Comparison of ENCODE assay signal across 10 mouse cellular contexts in the genomic region with DNA sequence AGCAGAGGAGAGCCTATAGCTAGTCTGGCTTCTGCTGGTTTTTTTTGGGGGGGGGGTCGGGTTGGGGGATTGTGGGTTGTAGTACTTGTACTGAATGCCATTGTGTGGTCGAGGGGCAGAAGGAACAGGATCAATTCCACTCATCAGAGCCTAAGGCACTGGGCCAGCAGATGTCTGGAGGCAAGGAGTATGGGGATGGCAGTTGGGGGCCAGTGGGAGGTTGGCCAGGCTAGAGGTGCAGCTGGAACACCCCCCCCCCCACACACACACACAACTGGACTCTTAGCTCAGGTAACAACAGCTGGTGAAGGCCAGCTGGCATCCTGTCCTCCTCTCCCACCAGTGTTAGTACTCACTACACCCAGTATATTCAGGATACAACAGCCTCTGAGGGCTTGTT. TPM values are rescaled to one million over a fixed set of nuclear protein-coding genes. Genes with fewer than 3 reads are reported as not detected.
DNase-seq lines count a peak whose midpoint lies in the region; ATAC-seq lines count a peak whose summit lies in the region.
"Had no signal": no experiment of that assay in that cellular context is flagged by ENCODE, and none has a peak within 500 bp of the region (broad histone marks: within the 10 kb centered on the region; RNA-seq: fewer than 3 reads in every experiment).

No protein-coding gene starts in this region.

- whole genome bisulfite sequencing in lung, embryonic 15.5 days = 16% methylated on average over 2 of the region's 2 CpGs
- WGBS in forebrain, embryonic 14.5 days = 8% methylated on average over 2 of the region's 2 CpGs
- 36% methylated on average over 2 of the region's 2 CpGs for WGBS in liver, embryonic 12.5 days (ENCODE audit: insufficient replicate concordance)
- WGBS in stomach, embryonic 15.5 days = 19% methylated on average over 2 of the region's 2 CpGs

- H3K27me3 ChIP-seq in lung, embryonic 15.5 days = no peaks in the 10 kb centered on the region
- H3K27me3 ChIP-seq in forebrain, embryonic 14.5 days (replicated peaks; ENCODE audit: control insufficient read depth, insufficient read depth, low read length) = no peaks in the 10 kb centered on the region
- no peaks in the 10 kb centered on the region for H3K27me3 ChIP-seq in liver, embryonic 12.5 days (replicated peaks)
- no peaks in the 10 kb centered on the region for H3K27me3 ChIP-seq in stomach, embryonic 15.5 days (replicated peaks)

- DNase-seq in lung, adult 18-20 months = no peak
- DNase-seq in forebrain, embryonic 14.5 days (ENCODE audit: low spot score) = no peak
- DNase-seq in ovary, adult 18-20 months (ENCODE audit: low spot score) = no peak
- DNase-seq in layer of hippocampus, adult 9-11 months = no peak
- DNase-seq: right cerebral cortex, postnatal 25 days had no signal

- no peak overlapping the region for H3K9ac ChIP-seq in lung, embryonic 15.5 days
- no peak overlapping the region for H3K9ac ChIP-seq in forebrain, embryonic 14.5 days (ENCODE audit: low read length)
- H3K9ac ChIP-seq in liver, embryonic 12.5 days = peak overlapping the region; percentile 93
- no peak overlapping the region for H3K9ac ChIP-seq in stomach, embryonic 15.5 days

- ATAC-seq in lung, embryonic 15.5 days (ENCODE audit: borderline replicate concordance, extremely low read depth, low FRiP score, low TSS enrichment) = no peak
- no peak for ATAC-seq in forebrain, embryonic 14.5 days
- no peak for ATAC-seq in liver, embryonic 12.5 days
- no peak for ATAC-seq in stomach, embryonic 15.5 days (ENCODE audit: insufficient read depth, low FRiP score, low read depth)

- H3K4me1 ChIP-seq in lung, embryonic 15.5 days = peaks cover 13% of the 10 kb centered on the region
- H3K4me1 ChIP-seq in forebrain, embryonic 14.5 days (ENCODE audit: control insufficient read depth, insufficient read depth, low read length) = peaks cover 7% of the 10 kb centered on the region
- H3K4me1 ChIP-seq in liver, embryonic 12.5 days = peaks cover 67% of the 10 kb centered on the region
- peaks cover 16% of the 10 kb centered on the region for H3K4me1 ChIP-seq in stomach, embryonic 15.5 days

- no peaks in the 10 kb centered on the region for H3K9me3 ChIP-seq in lung, embryonic 15.5 days
- no peaks in the 10 kb centered on the region for H3K9me3 ChIP-seq in forebrain, embryonic 14.5 days (replicated peaks; ENCODE audit: control insufficient read depth, low read length)
- H3K9me3 ChIP-seq in liver, embryonic 12.5 days (replicated peaks) = no peaks in the 10 kb centered on the region
- no peaks in the 10 kb centered on the region for H3K9me3 ChIP-seq in stomach, embryonic 15.5 days

- H3K36me3 ChIP-seq in lung, embryonic 15.5 days = 0 out of 2 replicates have a peak, but pooled peaks cover 6% of the 10 kb centered on the region
- peaks cover 20% of the 10 kb centered on the region for H3K36me3 ChIP-seq in forebrain, embryonic 14.5 days (ENCODE audit: control insufficient read depth, insufficient read depth, low read length)
- peaks cover 22% of the 10 kb centered on the region for H3K36me3 ChIP-seq in liver, embryonic 12.5 days
- peaks cover 12% of the 10 kb centered on the region; the same call in 1 of the 2 replicates for H3K36me3 ChIP-seq in stomach, embryonic 15.5 days

- no peak overlapping the region for H3K4me3 ChIP-seq in lung, embryonic 15.5 days
- H3K4me3 ChIP-seq in forebrain, embryonic 14.5 days (ENCODE audit: low read depth, low read length) = no peak overlapping the region
- no peak overlapping the region for H3K4me3 ChIP-seq in liver, embryonic 12.5 days
- no peak overlapping the region for H3K4me3 ChIP-seq in stomach, embryonic 15.5 days (replicated peaks)

- peak overlapping the region; percentile 85 for H3K27ac ChIP-seq in lung, embryonic 15.5 days
- H3K27ac ChIP-seq in forebrain, embryonic 14.5 days (ENCODE audit: low read depth, low read length) = no peak overlapping the region
- peak overlapping the region; percentile 95 for H3K27ac ChIP-seq in liver, embryonic 12.5 days
- peak overlapping the region; percentile 95; the same call in 1 of the 2 replicates for H3K27ac ChIP-seq in stomach, embryonic 15.5 days

- peak overlapping the region; percentile 97 for H3K4me2 ChIP-seq in lung, embryonic 15.5 days
- peak overlapping the region; percentile 92; the same call in 1 of the 2 replicates for H3K4me2 ChIP-seq in forebrain, embryonic 14.5 days (ENCODE audit: low read length)
- H3K4me2 ChIP-seq in liver, embryonic 12.5 days = peak overlapping the region; percentile 99
- H3K4me2 ChIP-seq in stomach, embryonic 15.5 days = 0 out of 2 replicates have a peak overlapping the region, but pooled peaks have one; percentile 99

RNA-seq across cellular contexts. Expression of gene Slc25a1, which starts 1.2 kb away (rescaled TPM):
- 71.7 and 72.6 TPM in 2 replicates for polyA plus RNA-seq in lung, embryonic 15.5 days (2015; fragmentation: Nextera tagmentation; extraction: Ambion mirVana)
- 113 and 124 TPM in 2 replicates for polyA plus RNA-seq in forebrain, embryonic 14.5 days (2014; fragmentation: Nextera tagmentation; extraction: Ambion mirVana)
- 99.2 and 102 TPM in 2 replicates for polyA plus RNA-seq in liver, embryonic 12.5 days (2016; fragmentation: Nextera tagmentation; extraction: Ambion mirVana)
- 124 and 134 TPM in 2 replicates for polyA plus RNA-seq in stomach, embryonic 15.5 days (2015; fragmentation: Nextera tagmentation; extraction: Ambion mirVana)

RNA-seq across cellular contexts. Expression of gene Gsc2, which starts 14.4 kb away (rescaled TPM):
- polyA plus RNA-seq in lung, embryonic 15.5 days (2015; fragmentation: Nextera tagmentation; extraction: Ambion mirVana) = not detected in 2 replicates
- polyA plus RNA-seq in forebrain, embryonic 14.5 days (2014; fragmentation: Nextera tagmentation; extraction: Ambion mirVana) = not detected in 2 replicates
- polyA plus RNA-seq in liver, embryonic 12.5 days (2016; fragmentation: Nextera tagmentation; extraction: Ambion mirVana) = not detected in 2 replicates
- polyA plus RNA-seq in stomach, embryonic 15.5 days (2015; fragmentation: Nextera tagmentation; extraction: Ambion mirVana) = not detected in 2 replicates
- polyA plus RNA-seq: lung, adult 2 months; Patski had no signal

RNA-seq across cellular contexts. Expression of gene Ess2, which starts 18.1 kb away (rescaled TPM):
- polyA plus RNA-seq in lung, embryonic 15.5 days (2015; fragmentation: Nextera tagmentation; extraction: Ambion mirVana) = 43.5 and 43.9 TPM in 2 replicates
- polyA plus RNA-seq in forebrain, embryonic 14.5 days (2014; fragmentation: Nextera tagmentation; extraction: Ambion mirVana) = 43.5 and 46.1 TPM in 2 replicates
- polyA plus RNA-seq in liver, embryonic 12.5 days (2016; fragmentation: Nextera tagmentation; extraction: Ambion mirVana) = 18.7 and 18.9 TPM in 2 replicates
- 31.7 and 35.5 TPM in 2 replicates for polyA plus RNA-seq in stomach, embryonic 15.5 days (2015; fragmentation: Nextera tagmentation; extraction: Ambion mirVana)

RNA-seq across cellular contexts. Expression of gene Tssk2, which starts 30.8 kb away (rescaled TPM):
- polyA plus RNA-seq in lung, embryonic 15.5 days (2015; fragmentation: Nextera tagmentation; extraction: Ambion mirVana) = not detected in 2 replicates
- polyA plus RNA-seq in forebrain, embryonic 14.5 days (2014; fragmentation: Nextera tagmentation; extraction: Ambion mirVana) = 0.13 and 0.41 TPM in 2 replicates
- polyA plus RNA-seq in liver, embryonic 12.5 days (2016; fragmentation: Nextera tagmentation; extraction: Ambion mirVana) = not detected in 2 replicates
- polyA plus RNA-seq in stomach, embryonic 15.5 days (2015; fragmentation: Nextera tagmentation; extraction: Ambion mirVana) = 0.09 TPM in 1 of 2 replicates, not detected in the other
- polyA plus RNA-seq: lung, adult 2 months had no signal

RNA-seq across cellular contexts. Expression of gene Dgcr2, which starts 30.8 kb away (rescaled TPM):
- 92.0 and 93.9 TPM in 2 replicates for polyA plus RNA-seq in lung, embryonic 15.5 days (2015; fragmentation: Nextera tagmentation; extraction: Ambion mirVana)
- polyA plus RNA-seq in forebrain, embryonic 14.5 days (2014; fragmentation: Nextera tagmentation; extraction: Ambion mirVana) = 75.3 and 93.1 TPM in 2 replicates
- 29.7 and 29.9 TPM in 2 replicates for polyA plus RNA-seq in liver, embryonic 12.5 days (2016; fragmentation: Nextera tagmentation; extraction: Ambion mirVana)
- polyA plus RNA-seq in stomach, embryonic 15.5 days (2015; fragmentation: Nextera tagmentation; extraction: Ambion mirVana) = 74.6 and 80.5 TPM in 2 replicates
